8 mouse cellular contexts compared by ENCODE assay signal in genomic region chr15:81523901-81524300, GRCm38 (mm10). TPM values are rescaled to one million over a fixed set of nuclear protein-coding genes. Genes with fewer than 3 reads are reported as not detected.
DNase-seq lines count a peak whose midpoint lies in the region; ATAC-seq and TF ChIP-seq lines count a peak whose summit lies in the region.

No protein-coding gene starts in this region.

- no peaks in the 10 kb centered on the region for H3K36me3 ChIP-seq in ES-Bruce4 (ENCODE audit: control insufficient read depth, insufficient read depth, low read length, poor library complexity, severe bottlenecking)
- H3K36me3 ChIP-seq in forebrain, embryonic 14.5 days (ENCODE audit: control insufficient read depth, insufficient read depth, low read length), result no peaks in the 10 kb centered on the region
- H3K36me3 ChIP-seq in liver, embryonic 12.5 days, result no peaks in the 10 kb centered on the region

- peak overlapping the region; percentile 96 for H3K4me2 ChIP-seq in forebrain, embryonic 14.5 days (ENCODE audit: low read length)
- H3K4me2 ChIP-seq in liver, embryonic 12.5 days, result peak overlapping the region; percentile 94

- TF ChIP-seq EP300 in ES-Bruce4 (IDR thresholded peaks at IDR 0.05; ENCODE audit: insufficient read depth, low read depth, low read length), result no peak

- no peak for ATAC-seq in forebrain, embryonic 14.5 days
- no peak for ATAC-seq in liver, embryonic 12.5 days

- no peak for TF ChIP-seq POLR2A in ES-Bruce4 (IDR thresholded peaks at IDR 0.05; ENCODE audit: insufficient read depth, low read length)

- no peaks in the 10 kb centered on the region for H3K9me3 ChIP-seq in ES-Bruce4 (replicated peaks; ENCODE audit: control insufficient read depth, insufficient read depth, low read length, poor library complexity, severe bottlenecking)
- no peaks in the 10 kb centered on the region for H3K9me3 ChIP-seq in forebrain, embryonic 14.5 days (replicated peaks; ENCODE audit: control insufficient read depth, low read length)
- H3K9me3 ChIP-seq in liver, embryonic 12.5 days (replicated peaks), result no peaks in the 10 kb centered on the region

- H3K9ac ChIP-seq in ES-Bruce4 (ENCODE audit: low read depth, poor library complexity, severe bottlenecking), result peak overlapping the region; percentile 71
- H3K9ac ChIP-seq in forebrain, embryonic 14.5 days (ENCODE audit: low read length), result peak overlapping the region; percentile 75
- H3K9ac ChIP-seq in liver, embryonic 12.5 days, result peak overlapping the region; percentile 71

- H3K27ac ChIP-seq in ES-Bruce4 (ENCODE audit: insufficient read depth, low read length), result peak overlapping the region; percentile 95
- no peak overlapping the region; the same call in 1 of the 2 replicates for H3K27ac ChIP-seq in forebrain, embryonic 14.5 days (ENCODE audit: low read depth, low read length)
- H3K27ac ChIP-seq in liver, embryonic 12.5 days, result peak overlapping the region; percentile 90

- H3K27me3 ChIP-seq in ES-Bruce4 (ENCODE audit: control insufficient read depth, insufficient read depth, low read length, poor library complexity, severe bottlenecking), result no peaks in the 10 kb centered on the region
- no peaks in the 10 kb centered on the region; the same call in 1 of the 2 replicates for H3K27me3 ChIP-seq in forebrain, embryonic 14.5 days (replicated peaks; ENCODE audit: control insufficient read depth, insufficient read depth, low read length)
- H3K27me3 ChIP-seq in liver, embryonic 12.5 days (replicated peaks), result 0 out of 2 replicates have a peak, but pooled peaks cover 6% of the 10 kb centered on the region

- peaks cover 9% of the 10 kb centered on the region for H3K4me1 ChIP-seq in ES-Bruce4 (ENCODE audit: control insufficient read depth, insufficient read depth, low read length)
- H3K4me1 ChIP-seq in forebrain, embryonic 14.5 days (ENCODE audit: control insufficient read depth, insufficient read depth, low read length), result peaks cover 5% of the 10 kb centered on the region; the same call in 1 of the 2 replicates
- peaks cover 46% of the 10 kb centered on the region for H3K4me1 ChIP-seq in liver, embryonic 12.5 days

- TF ChIP-seq CTCF in ES-Bruce4 (IDR thresholded peaks at IDR 0.05; ENCODE audit: low read depth, low read length), result no peak

- DNase-seq in embryo, embryonic 10 days (ENCODE audit: low spot score), result peak; percentile 57
- DNase-seq in embryo, embryonic 9.5 days (ENCODE audit: extremely low spot score), result no peak
- DNase-seq in forebrain, embryonic 14.5 days (ENCODE audit: low spot score), result peak; percentile 20
- DNase-seq in retina, postnatal 1 day, result peak; percentile 55
- no peak for DNase-seq in frontal cortex, postnatal 25 days (ENCODE audit: low spot score in 2 of 2)
- no peak for DNase-seq in adrenal gland, postnatal 4 days (ENCODE audit: low spot score in 2 of 2)

- H3K4me3 ChIP-seq in ES-Bruce4 (ENCODE audit: low read depth, low read length), result peak overlapping the region; percentile 73
- peak overlapping the region; percentile 55 for H3K4me3 ChIP-seq in forebrain, embryonic 14.5 days (ENCODE audit: low read depth, low read length)
- H3K4me3 ChIP-seq in liver, embryonic 12.5 days, result peak overlapping the region; percentile 60

- under 1% methylated on average over 12 of the region's 12 CpGs for WGBS in forebrain, embryonic 14.5 days
- 2% methylated on average over 12 of the region's 12 CpGs for WGBS in liver, embryonic 12.5 days (ENCODE audit: insufficient replicate concordance)

RNA-seq across cellular contexts. Expression of gene Rbx1, which starts 57.8 kb away (rescaled TPM):
- polyA plus RNA-seq in ES-Bruce4 (2011; ENCODE audit: insufficient read depth, insufficient read length, low read depth, missing spikeins), result 173 and 191 TPM in 2 replicates
- 554 and 641 TPM in 2 replicates for polyA plus RNA-seq in forebrain, embryonic 14.5 days (2014; fragmentation: Nextera tagmentation; extraction: Ambion mirVana)
- polyA plus RNA-seq in liver, embryonic 12.5 days (2016; fragmentation: Nextera tagmentation; extraction: Ambion mirVana), result 334 and 384 TPM in 2 replicates
- total RNA-seq in adrenal gland, postnatal 4 days (2021), result 100 to 1,000 TPM; 154 to 155 TPM

Comparison
In these comparisons a context has a peak if more than half of its experiments do, and no peak if none do; other contexts are left out.
1. DNase-seq: peak in embryo, embryonic 10 days (single experiment), forebrain, embryonic 14.5 days (single experiment) and retina, postnatal 1 day (single experiment); none in embryo, embryonic 9.5 days (single experiment), frontal cortex, postnatal 25 days (0 of 2) and adrenal gland, postnatal 4 days (0 of 2).
2. Peak in every context shown above with its lines, with median percentiles within 50 percentile points of each other: H3K4me3 ChIP-seq and H3K9ac ChIP-seq.